Mouse (Mus musculus): Measurements from ENCODE around the gene Fbxo46. TPM values are rescaled to one million over a fixed set of nuclear protein-coding genes. Genes with fewer than 3 reads are reported as not detected.

Gene Fbxo46
- 14.7 and 14.9 TPM in 2 replicates for polyA plus RNA-seq (2012; rRNA removed)

GRCm38 (mm10) chr7:19119631-19120429 lies at the start of gene Fbxo46:
Fbxo46 (plus strand) TSS chr7:19119859.

GRCm38 (mm10) chr7:19075723-19076585 lies 43.7 kb upstream of the Fbxo46 start, which contains the start of gene Dmwd:
Dmwd (plus strand) TSS chr7:19076227.

GRCm38 (mm10) chr7:19083701-19084100 lies 36.0 kb upstream of the Fbxo46 start, which contains the start of gene Dmpk:
Dmpk (plus strand) TSS chr7:19083849.

GRCm38 (mm10) chr7:19094471-19094825 lies 25.2 kb upstream of the Fbxo46 start, which contains the start of gene Six5:
Six5 (plus strand) TSS chr7:19094594.

GRCm38 (mm10) chr7:19118028-19118771 lies 1.5 kb upstream of the Fbxo46 start, which contains the start of gene Gm4969:
Gm4969 (minus strand) TSS chr7:19118368.

GRCm38 (mm10) chr7:19148875-19149541 lies 29.3 kb downstream of the Fbxo46 start, which contains the start of gene Qpctl:
Qpctl (minus strand) TSS chr7:19149291.

GRCm38 (mm10) chr7:19149626-19150025 lies 30.0 kb downstream of the Fbxo46 start, which contains the start of gene Snrpd2:
Snrpd2 (plus strand) TSS chr7:19149722.

GRCm38 (mm10) chr7:19165656-19166423 lies 46.2 kb downstream of the Fbxo46 start, which contains the start of gene Gipr:
Gipr (minus strand) TSS chr7:19166127.

GRCm38 (mm10) chr7:19175708-19176515 lies 56.3 kb downstream of the Fbxo46 start, which contains the start of gene Eml2:
Eml2 (plus strand) TSS chr7:19176421.

Other genes with a start within 250 kb of the Fbxo46 start
- gene Pglyrp1, start 248.5 kb upstream of the Fbxo46 start, polyA plus RNA-seq (2012; rRNA removed), result 1,287 and 1,800 TPM in 2 replicates
- 24.9 and 30.9 TPM in 2 replicates for gene Ccdc61, start 209.4 kb upstream of the Fbxo46 start, polyA plus RNA-seq (2012; rRNA removed)
- 0.56 and 0.80 TPM in 2 replicates for gene Nova2, start 194.0 kb upstream of the Fbxo46 start, polyA plus RNA-seq (2012; rRNA removed)
- not detected in 2 replicates for gene Nanos2, start 132.5 kb upstream of the Fbxo46 start, polyA plus RNA-seq (2012; rRNA removed)
- 9.8 and 12.8 TPM in 2 replicates for gene Mypop, start 128.6 kb upstream of the Fbxo46 start, polyA plus RNA-seq (2012; rRNA removed)
- 48.1 and 49.0 TPM in 2 replicates for gene Irf2bp1, start 115.8 kb upstream of the Fbxo46 start, polyA plus RNA-seq (2012; rRNA removed)
- 70.8 and 76.2 TPM in 2 replicates for gene Foxa3, start 96.3 kb upstream of the Fbxo46 start, polyA plus RNA-seq (2012; rRNA removed)
- gene Sympk, start 95.5 kb upstream of the Fbxo46 start, polyA plus RNA-seq (2012; rRNA removed), result 80.5 and 90.6 TPM in 2 replicates
- not detected in 2 replicates for gene Rsph6a, start 65.2 kb upstream of the Fbxo46 start, polyA plus RNA-seq (2012; rRNA removed)
- gene Dmwd, start 43.6 kb upstream of the Fbxo46 start, polyA plus RNA-seq (2012; rRNA removed), result 32.3 and 33.8 TPM in 2 replicates
- gene Dmpk, start 36.0 kb upstream of the Fbxo46 start, polyA plus RNA-seq (2012; rRNA removed), result 613 and 864 TPM in 2 replicates
- gene Six5, start 25.3 kb upstream of the Fbxo46 start, polyA plus RNA-seq (2012; rRNA removed), result 45.2 and 56.4 TPM in 2 replicates
- gene Gm4969, start 1.5 kb upstream of the Fbxo46 start, polyA plus RNA-seq (2012; rRNA removed), result not detected in 2 replicates
- 15.1 and 16.3 TPM in 2 replicates for gene Qpctl, start 29.4 kb downstream of the Fbxo46 start, polyA plus RNA-seq (2012; rRNA removed)
- 19.3 and 24.0 TPM in 2 replicates for gene Snrpd2, start 29.9 kb downstream of the Fbxo46 start, polyA plus RNA-seq (2012; rRNA removed)
- 0.95 and 1.6 TPM in 2 replicates for gene Gipr, start 46.3 kb downstream of the Fbxo46 start, polyA plus RNA-seq (2012; rRNA removed)
- 45.4 and 47.5 TPM in 2 replicates for gene Eml2, start 56.6 kb downstream of the Fbxo46 start, polyA plus RNA-seq (2012; rRNA removed)
- gene Gpr4, start 92.7 kb downstream of the Fbxo46 start, polyA plus RNA-seq (2012; rRNA removed), result 4.0 and 4.6 TPM in 2 replicates
- gene Opa3, start 108.5 kb downstream of the Fbxo46 start, polyA plus RNA-seq (2012; rRNA removed), result 40.5 and 52.5 TPM in 2 replicates
- 569 and 685 TPM in 2 replicates for gene Vasp, start 152.0 kb downstream of the Fbxo46 start, polyA plus RNA-seq (2012; rRNA removed)
- gene Ppm1n, start 160.2 kb downstream of the Fbxo46 start, polyA plus RNA-seq (2012; rRNA removed), result 0.10 and 0.21 TPM in 2 replicates
- gene Rtn2, start 162.8 kb downstream of the Fbxo46 start, polyA plus RNA-seq (2012; rRNA removed), result 28.0 and 34.1 TPM in 2 replicates
- gene Fosb, start 190.2 kb downstream of the Fbxo46 start, polyA plus RNA-seq (2012; rRNA removed), result 3.1 and 6.7 TPM in 2 replicates
- 26.1 and 33.2 TPM in 2 replicates for gene Ercc1, start 224.9 kb downstream of the Fbxo46 start, polyA plus RNA-seq (2012; rRNA removed)
- gene Cd3eap, start 239.6 kb downstream of the Fbxo46 start, polyA plus RNA-seq (2012; rRNA removed), result 4.0 and 7.0 TPM in 2 replicates
- 14.6 and 20.3 TPM in 2 replicates for gene Ppp1r13l, start 239.9 kb downstream of the Fbxo46 start, polyA plus RNA-seq (2012; rRNA removed)